Mouse (Mus musculus) intestine, embryonic 16.5 days (tissue): ENCODE data around the gene Bach1. TPM values are rescaled to one million over a fixed set of nuclear protein-coding genes. Genes with fewer than 3 reads are reported as not detected.
A peak's percentile ranks its signal among the peaks of the same experiment; 100 is the strongest.

ENCODE experiments used
- ATAC-seq: fragments of 200-750 bp; cut with Nextera tagmentation; 2 replicates; pipeline ENCODE4 v1.8.0; 2017; ENCODE audit warnings: moderate TSS enrichment, moderate library complexity
- H3K27ac ChIP-seq: fragments of 300-500 bp; sonication (generic); 2 replicates; pipeline ENCODE4 v1.5.1; 2014; ENCODE audit warnings: mild to moderate bottlenecking, low read length
- H3K27me3 ChIP-seq: fragments of 300-500 bp; sonication (generic); replicated peaks from 2 replicates; pipeline ENCODE4 v1.6.1; 2014; ENCODE audit warnings: low read length, control low read depth, mixed read lengths; ENCODE audit not compliant: control insufficient read depth, insufficient read depth
- H3K36me3 ChIP-seq: fragments of 300-500 bp; sonication (generic); 2 replicates; pipeline ENCODE4 v1.6.1; 2014; ENCODE audit warnings: low read length, control low read depth; ENCODE audit not compliant: control insufficient read depth, insufficient read depth
- H3K4me1 ChIP-seq: fragments of 300-500 bp; sonication (generic); 2 replicates; pipeline ENCODE4 v1.6.1; 2014; ENCODE audit warnings: low read length, control low read depth, mixed read lengths; ENCODE audit not compliant: control insufficient read depth, insufficient read depth
- H3K4me2 ChIP-seq: fragments of 300-500 bp; sonication (generic); 2 replicates; pipeline ENCODE4 v1.6.1; 2014; ENCODE audit warnings: low read depth, low read length, control low read depth
- H3K4me3 ChIP-seq: fragments of 300-500 bp; sonication (generic); 2 replicates; pipeline ENCODE4 v1.5.1; 2014; ENCODE audit warnings: mild to moderate bottlenecking, low read length
- H3K9ac ChIP-seq: fragments of 300-500 bp; sonication (generic); 2 replicates; pipeline ENCODE4 v1.6.1; 2014; ENCODE audit warnings: low read depth, low read length
- H3K9me3 ChIP-seq: fragments of 300-500 bp; sonication (generic); 2 replicates; pipeline ENCODE4 v1.6.1; 2016; ENCODE audit warnings: low read length, control low read depth; ENCODE audit not compliant: control insufficient read depth
- WGBS: fragments of 180-500 bp; shearing (Covaris S2); extraction: QIAGEN DNeasy Blood & Tissue Kit; methylation state at CpG from one replicate; pipeline ENCODE4 v1.1.7; 2014; 5-methylcytosine and 5-hydroxymethylcytosine counted together
- polyA plus RNA-seq: library from polyadenylated mRNA; unstranded; fragments of >200 nt; fragmentation: Nextera tagmentation; extraction: Ambion mirVana; gene quantifications from 2 replicates; pipeline ENCODE4 v1.2.1, GENCODE M21; 2015

The Bach1 gene
- polyA plus RNA-seq, result 16.6 and 18.2 TPM in 2 replicates

GRCm38 (mm10) chr16:87698692-87699305, at the start of gene Bach1:
Gene Bach1 (plus strand): TSS chr16:87698945.
- H3K4me2 ChIP-seq, result peak within 1 kb of the TSS; percentile 80
- no peaks in the 10 kb centered on the region for H3K9me3 ChIP-seq
- no peaks in the 10 kb centered on the region for H3K27me3 ChIP-seq
- under 1% methylated on average over 76 of the region's 84 CpGs for WGBS
- peak within 1 kb of the TSS; percentile 96 for H3K9ac ChIP-seq
- peaks cover 23% of the 10 kb centered on the region for H3K4me1 ChIP-seq
- H3K4me3 ChIP-seq, result peak within 1 kb of the TSS; percentile 88
- H3K27ac ChIP-seq, result peak within 1 kb of the TSS; percentile 96
- peak; percentile 93 for ATAC-seq
- no peaks in the 10 kb centered on the region for H3K36me3 ChIP-seq

- no peaks in the 10 kb centered on the region for H3K36me3 ChIP-seq
- H3K27ac ChIP-seq, result no peak overlapping the region
- no peak overlapping the region for H3K4me3 ChIP-seq
- H3K4me2 ChIP-seq, result no peak overlapping the region
- no peaks in the 10 kb centered on the region for H3K27me3 ChIP-seq
- H3K4me1 ChIP-seq, result peaks cover 5% of the 10 kb centered on the region; the same call in 1 of the 2 replicates
- no peak overlapping the region for H3K9ac ChIP-seq
- H3K9me3 ChIP-seq, result no peaks in the 10 kb centered on the region
- no peak for ATAC-seq
- WGBS, result 78% methylated on average over 8 of the region's 8 CpGs
These were observed 46.4 kb upstream of the Bach1 start for GRCm38 (mm10) chr16:87652344-87652743.

GRCm38 (mm10) chr16:87652924-87653323, 45.8 kb upstream of the Bach1 start:
- Histone ChIP-seq H3K9me3 (no peaks in the 10 kb centered on the region), H3K27me3 (no peaks in the 10 kb centered on the region), H3K9ac (no peak overlapping the region), H3K36me3 (no peaks in the 10 kb centered on the region), H3K4me1 (peaks cover 5% of the 10 kb centered on the region; the same call in 1 of the 2 replicates), H3K4me3 (no peak overlapping the region), H3K27ac (no peak overlapping the region), H3K4me2 (no peak overlapping the region)
- no peak for ATAC-seq
- WGBS, result 90% methylated on average over 13 of the region's 13 CpGs

- ATAC-seq, result no peak
These were observed 44.6 kb upstream of the Bach1 start for GRCm38 (mm10) chr16:87654016-87654575.

GRCm38 (mm10) chr16:87655005-87655404, 43.7 kb upstream of the Bach1 start:
- Histone ChIP-seq H3K4me3 (no peak overlapping the region), H3K9me3 (no peaks in the 10 kb centered on the region), H3K27ac (no peak overlapping the region), H3K4me2 (no peak overlapping the region), H3K36me3 (no peaks in the 10 kb centered on the region), H3K27me3 (no peaks in the 10 kb centered on the region), H3K4me1 (peaks cover 5% of the 10 kb centered on the region; the same call in 1 of the 2 replicates), H3K9ac (no peak overlapping the region)
- ATAC-seq, result no peak
- 75% methylated on average over 5 of the region's 5 CpGs for WGBS

More at GRCm38 (mm10) chr16:87654016-87654575, 44.6 kb upstream of the Bach1 start:
- peaks cover 5% of the 10 kb centered on the region; the same call in 1 of the 2 replicates for H3K4me1 ChIP-seq
- H3K27me3 ChIP-seq, result no peaks in the 10 kb centered on the region
- H3K4me3 ChIP-seq, result no peak overlapping the region
- H3K4me2 ChIP-seq, result no peak overlapping the region
- H3K27ac ChIP-seq, result no peak overlapping the region
- no peaks in the 10 kb centered on the region for H3K9me3 ChIP-seq
- WGBS, result 59% methylated on average over 11 of the region's 11 CpGs
- no peaks in the 10 kb centered on the region for H3K36me3 ChIP-seq
- no peak overlapping the region for H3K9ac ChIP-seq

- H3K4me1 ChIP-seq, result peaks cover 5% of the 10 kb centered on the region; the same call in 1 of the 2 replicates
- no peak overlapping the region for H3K27ac ChIP-seq
- H3K4me2 ChIP-seq, result no peak overlapping the region
- no peaks in the 10 kb centered on the region for H3K36me3 ChIP-seq
- H3K9ac ChIP-seq, result no peak overlapping the region
- no peaks in the 10 kb centered on the region for H3K27me3 ChIP-seq
- no peak for ATAC-seq
- no peaks in the 10 kb centered on the region for H3K9me3 ChIP-seq
- WGBS, result 68% methylated on average over 9 of the region's 9 CpGs
- H3K4me3 ChIP-seq, result no peak overlapping the region
These were observed 43.2 kb upstream of the Bach1 start for GRCm38 (mm10) chr16:87655579-87655978.

GRCm38 (mm10) chr16:87656771-87657170, 42.0 kb upstream of the Bach1 start:
- WGBS, result 86% methylated on average over 4 of the region's 4 CpGs
- peaks cover 8% of the 10 kb centered on the region for H3K4me1 ChIP-seq
- no peak overlapping the region for H3K4me3 ChIP-seq
- no peaks in the 10 kb centered on the region for H3K36me3 ChIP-seq
- H3K27ac ChIP-seq, result no peak overlapping the region
- no peaks in the 10 kb centered on the region for H3K9me3 ChIP-seq
- H3K4me2 ChIP-seq, result no peak overlapping the region
- H3K9ac ChIP-seq, result no peak overlapping the region
- no peaks in the 10 kb centered on the region for H3K27me3 ChIP-seq
- no peak for ATAC-seq

- no peaks in the 10 kb centered on the region for H3K27me3 ChIP-seq
- no peak overlapping the region for H3K27ac ChIP-seq
- H3K4me3 ChIP-seq, result no peak overlapping the region
- 93% methylated on average over 9 of the region's 9 CpGs for WGBS
- H3K4me2 ChIP-seq, result no peak overlapping the region
- H3K4me1 ChIP-seq, result peaks cover 8% of the 10 kb centered on the region
- ATAC-seq, result no peak
- no peak overlapping the region for H3K9ac ChIP-seq
- H3K36me3 ChIP-seq, result no peaks in the 10 kb centered on the region
- H3K9me3 ChIP-seq, result no peaks in the 10 kb centered on the region
These were observed 41.5 kb upstream of the Bach1 start for GRCm38 (mm10) chr16:87657291-87657690.

- H3K4me1 ChIP-seq, result peaks cover 10% of the 10 kb centered on the region
- no peaks in the 10 kb centered on the region for H3K9me3 ChIP-seq
- no peak overlapping the region; the same call in 1 of the 2 replicates for H3K4me3 ChIP-seq
- peak; percentile 72 for ATAC-seq
- no peak overlapping the region for H3K9ac ChIP-seq
- H3K4me2 ChIP-seq, result peak overlapping the region; percentile 34
- no peaks in the 10 kb centered on the region for H3K27me3 ChIP-seq
- no peaks in the 10 kb centered on the region for H3K36me3 ChIP-seq
- whole genome bisulfite sequencing, result 43% methylated on average over 12 of the region's 12 CpGs
- peak overlapping the region; percentile 43 for H3K27ac ChIP-seq
These were observed 37.7 kb upstream of the Bach1 start for GRCm38 (mm10) chr16:87661024-87661471.
